Mouse (Mus musculus) T-helper 2 cell (primary cell): Measurements from ENCODE around the gene Usp54.
"Not testable (repeated sequence)": the region's sequence is repeated elsewhere in the genome, so short reads cannot be mapped to it uniquely, and the experiment has no call there.

Experiments
- in situ Hi-C: fragments of 300-600 bp; cut with MboI, MseI; formaldehyde crosslinking; loops from one replicate; pipeline ENCODE4 v1.15.1; 2025; ENCODE audit warnings: high pct_unique_total_duplicates

Usp54 gene

DNA sequence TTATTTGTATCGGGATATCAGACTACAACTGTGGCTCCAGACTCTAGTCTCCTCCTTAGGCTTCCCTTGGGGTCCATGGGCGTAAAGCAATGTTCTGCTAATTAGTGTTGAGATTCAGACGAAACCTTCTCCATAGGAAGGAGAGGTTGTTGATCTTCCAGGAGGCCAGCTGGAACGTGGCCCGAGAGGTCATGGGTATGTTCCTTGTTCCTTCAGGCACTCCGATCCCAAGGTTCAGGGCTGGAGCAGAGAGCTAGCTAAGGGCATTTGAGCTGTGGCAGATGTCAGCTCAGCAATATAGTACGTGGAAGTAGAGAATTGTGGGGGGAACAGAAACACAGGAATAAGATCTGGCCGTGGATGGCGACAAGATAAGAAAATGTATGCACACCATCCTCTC is 14.9 kb upstream of the Usp54 start:
- in situ Hi-C loops, result loop anchor here (10.0 kb wide), 1 partner anchor 171 kb away; the partner anchor contains the start of gene Anxa7

GRCm38 (mm10) chr14:20654690-20655421 is 14.0 kb upstream of the Usp54 start:
- in situ Hi-C loops, result loop anchor here (10.0 kb wide), 1 partner anchor 170 kb away; the partner anchor contains the start of gene Anxa7

GRCm38 (mm10) chr14:20651722-20652256 is 10.9 kb upstream of the Usp54 start:
- in situ Hi-C loops, result loop anchor here (10.0 kb wide), 1 partner anchor 167 kb away; the partner anchor contains the start of gene Anxa7

GRCm38 (mm10) chr14:20651000-20651399 is 10.1 kb upstream of the Usp54 start:
- in situ Hi-C loops, result loop anchor here (10.0 kb wide), 1 partner anchor 166 kb away; the partner anchor contains the start of gene Anxa7

DNA sequence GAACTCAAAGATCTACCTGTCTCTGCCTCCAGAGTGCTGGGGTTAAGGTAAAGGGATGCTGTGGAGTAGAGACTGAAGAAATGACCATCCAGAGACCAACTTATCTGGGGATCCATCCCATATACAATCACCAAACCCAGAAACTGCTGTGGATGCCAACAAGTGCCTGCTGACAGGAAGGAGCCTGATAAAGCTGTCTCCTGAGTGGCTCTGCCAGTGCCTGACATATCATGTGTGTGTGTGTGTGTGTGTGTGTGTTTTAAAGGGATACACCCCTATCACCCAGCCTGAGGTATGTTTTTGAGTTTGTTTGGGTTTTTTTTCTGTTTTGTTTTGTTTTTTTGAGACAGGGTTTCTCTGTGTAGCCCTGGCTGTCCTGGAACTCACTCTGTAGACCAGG is 5.5 kb upstream of the Usp54 start:
- in situ Hi-C loops, result no loop called here

GRCm38 (mm10) chr14:20645547-20645946 is 4.7 kb upstream of the Usp54 start:
- in situ Hi-C loops, result no loop called here

- in situ Hi-C loops, result no loop called here
Observed at GRCm38 (mm10) chr14:20641438-20641875, 594 bp upstream of the Usp54 start.

GRCm38 (mm10) chr14:20639918-20640619 is 794 bp downstream of the Usp54 start:
- in situ Hi-C loops, result no loop called here

- in situ Hi-C loops, result no loop called here
Observed at GRCm38 (mm10) chr14:20638702-20639101, 2.2 kb downstream of the Usp54 start.

DNA sequence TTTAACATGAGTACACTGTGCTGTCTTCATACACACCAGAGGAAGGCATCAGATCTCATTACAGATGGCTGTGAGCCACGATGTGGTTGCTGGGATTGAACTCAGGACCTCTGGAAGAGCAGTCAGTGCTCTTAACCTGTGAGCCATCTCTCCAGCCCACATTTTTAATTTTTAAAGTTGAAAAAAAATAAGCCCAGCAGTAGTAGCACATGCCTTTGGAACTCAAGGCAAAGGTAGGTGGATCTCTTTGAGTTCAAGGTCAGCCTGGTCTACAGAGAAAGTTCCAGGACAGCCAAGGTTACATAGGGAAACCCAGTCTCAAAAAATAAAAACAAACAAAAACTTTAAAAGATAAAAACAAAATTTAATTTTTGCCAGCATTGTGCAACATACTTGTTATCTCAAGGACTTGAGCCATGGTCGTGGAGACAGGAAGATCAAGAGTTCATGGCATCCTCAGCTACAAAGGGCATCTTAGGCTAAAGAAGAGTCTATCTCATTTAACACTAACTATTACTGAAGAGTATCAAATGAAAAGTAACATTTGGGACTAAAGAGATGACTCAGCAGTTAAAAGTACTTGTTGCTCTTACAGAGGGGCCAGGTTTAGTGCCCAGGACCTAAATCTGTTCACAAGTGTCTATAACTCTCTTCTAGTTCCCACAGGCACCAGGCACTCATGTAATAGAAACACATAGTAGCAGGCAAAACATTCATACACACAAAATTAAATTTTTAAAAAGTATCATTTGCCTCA is 2.9 kb downstream of the Usp54 start:
- in situ Hi-C loops, result no loop called here

- in situ Hi-C loops, result not testable (repeated sequence)
Observed at GRCm38 (mm10) chr14:20636968-20637367, 3.9 kb downstream of the Usp54 start.

GRCm38 (mm10) chr14:20635546-20635945 is 5.3 kb downstream of the Usp54 start:
- in situ Hi-C loops, result no loop called here

DNA sequence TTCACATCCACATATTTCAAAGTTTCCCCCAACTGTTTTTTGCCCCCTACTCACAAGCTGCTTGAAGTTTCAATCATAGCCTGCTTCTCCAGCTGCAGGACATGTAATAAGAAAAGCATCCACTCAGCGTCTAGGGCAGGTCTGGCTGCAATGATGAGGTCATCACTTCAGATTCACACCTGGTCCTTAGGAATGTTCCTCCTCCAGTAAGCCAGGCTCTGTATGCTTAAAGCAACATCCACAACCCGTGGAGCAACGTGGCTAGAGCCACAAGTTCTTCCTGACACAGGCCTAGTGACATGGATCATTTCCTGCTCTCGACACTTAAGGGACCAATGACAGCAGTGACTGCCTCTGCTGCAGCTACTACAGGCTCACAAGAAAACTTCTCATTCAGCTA is 9.6 kb downstream of the Usp54 start:
- in situ Hi-C loops, result no loop called here

- in situ Hi-C loops, result no loop called here
Observed at GRCm38 (mm10) chr14:20626971-20627370, 13.9 kb downstream of the Usp54 start.

DNA sequence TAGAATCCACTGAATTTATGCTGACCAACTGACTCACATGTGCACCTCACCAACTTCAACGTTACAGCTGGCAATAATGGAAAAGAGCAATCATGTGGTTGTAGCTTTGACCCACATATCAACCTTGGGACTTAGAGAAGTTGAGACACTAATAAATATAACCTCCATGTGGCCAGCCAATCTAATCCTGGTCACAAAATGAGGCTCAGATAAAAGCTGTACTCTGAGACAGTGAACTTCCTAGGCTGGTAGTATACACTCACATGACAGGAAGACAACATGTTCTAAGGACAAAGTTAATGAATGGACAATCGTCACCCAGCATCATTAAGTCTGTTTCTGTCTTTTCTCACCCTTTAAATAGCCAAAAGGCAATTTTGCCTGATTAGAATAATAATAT is 14.4 kb downstream of the Usp54 start:
- in situ Hi-C loops, result no loop called here

DNA sequence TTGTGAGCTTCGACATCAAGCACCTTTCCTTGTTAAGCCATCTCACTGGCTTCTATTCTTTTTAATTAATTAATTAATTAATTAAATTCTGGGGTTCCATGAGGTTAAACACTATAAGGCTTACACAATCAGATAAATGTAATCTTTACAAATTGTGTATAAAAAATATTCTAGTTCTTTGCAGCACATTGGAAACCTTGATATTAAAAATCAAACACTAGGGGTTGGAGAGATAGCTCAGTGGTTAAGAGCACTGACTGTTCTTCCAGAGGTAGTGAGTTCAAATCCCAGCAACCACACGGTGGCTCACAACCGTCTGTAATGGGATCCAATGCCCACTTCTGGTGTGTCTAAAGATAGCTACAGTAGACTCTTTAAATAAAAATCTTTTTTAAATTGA is 18.0 kb downstream of the Usp54 start:
- in situ Hi-C loops, result no loop called here

- in situ Hi-C loops, result no loop called here
Observed at GRCm38 (mm10) chr14:20622412-20622811, 18.5 kb downstream of the Usp54 start.

GRCm38 (mm10) chr14:20621903-20622302 is 19.0 kb downstream of the Usp54 start:
- in situ Hi-C loops, result no loop called here

DNA sequence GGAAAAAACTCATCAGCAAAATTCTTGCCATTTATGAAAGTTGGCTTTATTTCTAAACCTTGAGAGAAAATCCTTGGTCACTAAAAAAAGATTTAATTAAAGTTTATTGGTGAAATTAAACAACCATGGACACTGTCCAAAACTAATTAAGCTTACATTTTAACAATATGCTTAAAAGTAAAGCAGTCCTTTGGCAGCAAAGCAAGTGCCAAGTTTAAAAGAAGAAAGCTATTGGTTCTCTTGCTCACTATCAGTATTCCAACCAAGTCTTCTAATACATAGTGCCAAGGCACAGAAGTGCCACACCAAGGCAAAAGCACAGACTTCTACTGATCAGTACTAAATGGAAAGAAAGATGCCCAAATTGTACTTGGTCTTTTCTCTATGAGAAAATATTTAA is 21.7 kb downstream of the Usp54 start:
- in situ Hi-C loops, result no loop called here

DNA sequence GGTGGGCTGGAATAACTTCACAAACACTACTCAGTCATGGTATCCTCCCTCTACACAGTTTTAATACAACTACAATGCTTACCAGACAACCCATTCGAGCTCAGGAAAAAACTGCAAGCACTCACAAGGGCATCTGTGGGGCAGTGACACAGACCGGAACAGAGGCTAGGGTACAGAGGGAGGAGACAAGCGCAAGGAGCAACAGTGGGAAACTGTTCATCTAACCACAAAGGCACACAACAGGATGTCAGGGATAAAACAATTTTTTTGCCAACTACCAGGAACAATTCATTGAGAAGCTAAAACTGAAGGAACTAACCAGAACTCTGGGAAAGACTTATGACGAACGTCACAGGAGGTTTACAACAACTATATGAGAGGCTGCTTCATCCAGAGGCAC is 22.7 kb downstream of the Usp54 start:
- in situ Hi-C loops, result no loop called here

GRCm38 (mm10) chr14:20616421-20616820 is 24.4 kb downstream of the Usp54 start:
- in situ Hi-C loops, result no loop called here

GRCm38 (mm10) chr14:20615075-20615474 is 25.8 kb downstream of the Usp54 start:
- in situ Hi-C loops, result no loop called here
